ENCODE assay signal across 11 mouse cellular contexts in genomic region chr17:15229159-15229558, GRCm38 (mm10).
"Had no signal": no experiment of that assay in that cellular context is flagged by ENCODE, and none has a peak within 500 bp of the region (broad histone marks: within the 10 kb centered on the region; RNA-seq: fewer than 3 reads in every experiment).

No protein-coding gene starts in this region.

- H3K9me3 ChIP-seq: liver, embryonic 15.5 days; neural tube, embryonic 12.5 days had no signal

- H3K27ac ChIP-seq: liver, embryonic 15.5 days; neural tube, embryonic 12.5 days had no signal

- DNase-seq: kidney, adult 8-10 months; kidney, postnatal 25 days; lung, adult 2 months; lung, postnatal 36 days; midbrain, embryonic 14.5 days; thymus, adult 2 months; thymus, postnatal 25 days had no signal

- H3K4me3 ChIP-seq: liver, embryonic 15.5 days; neural tube, embryonic 12.5 days had no signal

- H3K4me2 ChIP-seq: liver, embryonic 11.5 days; liver, embryonic 15.5 days; neural tube, embryonic 12.5 days had no signal

- ATAC-seq: lung, postnatal 0 days had no signal

- H3K9ac ChIP-seq: liver, embryonic 15.5 days; neural tube, embryonic 12.5 days had no signal

- H3K36me3 ChIP-seq: liver, embryonic 15.5 days; neural tube, embryonic 12.5 days had no signal

- H3K27me3 ChIP-seq: liver, embryonic 15.5 days; neural tube, embryonic 12.5 days had no signal

- H3K4me1 ChIP-seq: liver, embryonic 15.5 days; neural tube, embryonic 12.5 days had no signal
